Mouse (Mus musculus) brain, embryonic 14.5 days (tissue): ENCODE results near the gene Plk2.

Experiments used
- CTCF ChIP-seq: fragments of 200-500 bp; IDR thresholded peaks from 2 replicates; pipeline ENCODE4 v1.5.1; 2012; ENCODE audit warnings: inconsistent platforms, mild to moderate bottlenecking, moderate library complexity, borderline replicate concordance; ENCODE audit not compliant: insufficient read depth, insufficient read length; ENCODE audit errors: extremely low read depth
- POLR2A ChIP-seq: fragments of 200-500 bp; IDR thresholded peaks from 2 replicates; pipeline ENCODE4 v1.6.1; 2012; ENCODE audit warnings: mild to moderate bottlenecking, inconsistent platforms, borderline replicate concordance; ENCODE audit not compliant: poor library complexity, insufficient read depth, insufficient read length, severe bottlenecking; ENCODE audit errors: extremely low read depth

DNA sequence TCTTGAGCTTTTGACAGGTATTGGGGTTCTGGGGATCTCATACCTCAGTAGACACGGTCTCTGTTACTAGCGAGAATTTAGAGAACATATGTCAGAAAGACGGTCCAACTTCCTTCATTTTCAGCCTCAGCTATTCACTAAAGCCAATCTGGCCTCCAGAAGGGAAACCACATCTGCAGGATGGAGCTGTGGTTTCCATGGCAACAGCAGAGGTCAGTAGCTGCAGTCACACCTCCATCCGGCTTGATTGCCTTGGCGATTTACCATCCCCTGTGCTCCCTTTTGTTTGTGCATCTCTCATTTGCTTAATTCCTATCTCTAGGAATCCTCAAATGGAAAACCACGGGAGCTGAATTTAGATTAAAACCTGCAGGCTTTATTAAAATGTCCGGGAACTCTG, 48.1 kb upstream of the Plk2 start:
- no peak for TF ChIP-seq CTCF
- TF ChIP-seq POLR2A, result no peak
